In genomic region chr6:51881181-51881968, GRCm38 (mm10) we compare ENCODE assay signal across 8 mouse cellular contexts.
DNase-seq lines count a peak whose midpoint lies in the region; ATAC-seq and TF ChIP-seq lines count a peak whose summit lies in the region.

No protein-coding gene starts in this region.

- H3K27ac ChIP-seq in intestine, postnatal 0 days (ENCODE audit: low read depth, low read length) = 0 out of 2 replicates have a peak overlapping the region, but pooled peaks have one; percentile 21
- peak overlapping the region; percentile 55 for H3K27ac ChIP-seq in liver, postnatal 0 days (ENCODE audit: low read depth)
- peak overlapping the region; percentile 60 for H3K27ac ChIP-seq in stomach, embryonic 16.5 days (ENCODE audit: low read length)
- H3K27ac ChIP-seq in forebrain, postnatal 0 days (ENCODE audit: low read depth, low read length) = no peak overlapping the region
- H3K27ac ChIP-seq in midbrain, embryonic 14.5 days (replicated peaks; ENCODE audit: low read depth, low read length) = no peak overlapping the region

- H3K4me1 ChIP-seq in intestine, postnatal 0 days (replicated peaks; ENCODE audit: control insufficient read depth, insufficient read depth, low read length) = no peaks in the 10 kb centered on the region
- H3K4me1 ChIP-seq in liver, postnatal 0 days (ENCODE audit: insufficient read depth) = peaks cover 9% of the 10 kb centered on the region
- H3K4me1 ChIP-seq in stomach, embryonic 16.5 days (ENCODE audit: control insufficient read depth, insufficient read depth, low read length) = peaks cover 6% of the 10 kb centered on the region
- H3K4me1 ChIP-seq in forebrain, postnatal 0 days (ENCODE audit: insufficient read depth) = no peaks in the 10 kb centered on the region; the same call in 1 of the 2 replicates
- peaks cover 3% of the 10 kb centered on the region; the same call in 1 of the 2 replicates for H3K4me1 ChIP-seq in midbrain, embryonic 14.5 days (ENCODE audit: control insufficient read depth, insufficient read depth, low read length)

- no peaks in the 10 kb centered on the region for H3K27me3 ChIP-seq in intestine, postnatal 0 days (replicated peaks; ENCODE audit: control insufficient read depth, insufficient read depth, low read length)
- H3K27me3 ChIP-seq in liver, postnatal 0 days (ENCODE audit: insufficient read depth, low read length) = no peaks in the 10 kb centered on the region
- no peaks in the 10 kb centered on the region for H3K27me3 ChIP-seq in stomach, embryonic 16.5 days (ENCODE audit: control insufficient read depth, insufficient read depth, low read length)
- no peaks in the 10 kb centered on the region; the same call in 1 of the 2 replicates for H3K27me3 ChIP-seq in forebrain, postnatal 0 days (ENCODE audit: insufficient read depth, low read length)
- 0 out of 2 replicates have a peak, but pooled peaks cover 5% of the 10 kb centered on the region for H3K27me3 ChIP-seq in midbrain, embryonic 14.5 days (ENCODE audit: control insufficient read depth, insufficient read depth, low read length)

- DNase-seq in urinary bladder, postnatal 14 days (ENCODE audit: low spot score) = peak; percentile 13
- DNase-seq in urinary bladder, postnatal 10 days (ENCODE audit: low spot score) = no peak
- peak; percentile 27 for DNase-seq in liver, postnatal 0 days
- DNase-seq in forebrain, postnatal 0 days = no peak
- no peak for DNase-seq in midbrain, embryonic 14.5 days
- no peak for DNase-seq in cerebellum, adult 8-10 months

- no peak overlapping the region for H3K4me3 ChIP-seq in intestine, postnatal 0 days (ENCODE audit: low read depth, low read length)
- no peak overlapping the region for H3K4me3 ChIP-seq in liver, postnatal 0 days (ENCODE audit: low read depth, low read length)
- H3K4me3 ChIP-seq in stomach, embryonic 16.5 days (replicated peaks; ENCODE audit: low read length) = no peak overlapping the region
- H3K4me3 ChIP-seq in forebrain, postnatal 0 days (ENCODE audit: low read depth, low read length) = no peak overlapping the region
- H3K4me3 ChIP-seq in midbrain, embryonic 14.5 days (replicated peaks; ENCODE audit: low read depth, low read length) = no peak overlapping the region

- TF ChIP-seq CTCF in intestine, postnatal 0 days (IDR thresholded peaks at IDR 0.05; ENCODE audit: low read depth) = no peak
- no peak for TF ChIP-seq CTCF in liver, postnatal 0 days (IDR thresholded peaks at IDR 0.05; ENCODE audit: low read depth)
- TF ChIP-seq CTCF in forebrain, postnatal 0 days (IDR thresholded peaks at IDR 0.05; ENCODE audit: low read depth) = no peak

- H3K9ac ChIP-seq in intestine, postnatal 0 days (ENCODE audit: low read depth, low read length) = no peak overlapping the region
- H3K9ac ChIP-seq in liver, postnatal 0 days (replicated peaks) = no peak overlapping the region
- H3K9ac ChIP-seq in stomach, embryonic 16.5 days (ENCODE audit: low read length) = no peak overlapping the region
- no peak overlapping the region for H3K9ac ChIP-seq in forebrain, postnatal 0 days
- H3K9ac ChIP-seq in midbrain, embryonic 14.5 days (replicated peaks; ENCODE audit: low read length) = no peak overlapping the region

- WGBS in intestine, postnatal 0 days = 41% methylated on average over 13 of the region's 13 CpGs
- 36% methylated on average over 13 of the region's 13 CpGs for WGBS in liver, postnatal 0 days (ENCODE audit: insufficient replicate concordance)
- WGBS in stomach, embryonic 16.5 days = 27% methylated on average over 13 of the region's 13 CpGs
- 66% methylated on average over 13 of the region's 13 CpGs for WGBS in forebrain, postnatal 0 days
- WGBS in midbrain, embryonic 14.5 days = 72% methylated on average over 13 of the region's 13 CpGs

- no peaks in the 10 kb centered on the region for H3K36me3 ChIP-seq in intestine, postnatal 0 days (ENCODE audit: control insufficient read depth, insufficient read depth)
- no peaks in the 10 kb centered on the region for H3K36me3 ChIP-seq in liver, postnatal 0 days (replicated peaks; ENCODE audit: insufficient read depth, low read length)
- no peaks in the 10 kb centered on the region for H3K36me3 ChIP-seq in stomach, embryonic 16.5 days (ENCODE audit: control insufficient read depth, insufficient read depth, low read length)
- no peaks in the 10 kb centered on the region for H3K36me3 ChIP-seq in forebrain, postnatal 0 days (ENCODE audit: insufficient read depth)
- no peaks in the 10 kb centered on the region for H3K36me3 ChIP-seq in midbrain, embryonic 14.5 days (ENCODE audit: control insufficient read depth, insufficient read depth, low read length)

- H3K9me3 ChIP-seq in intestine, postnatal 0 days (ENCODE audit: control insufficient read depth) = no peaks in the 10 kb centered on the region
- no peaks in the 10 kb centered on the region for H3K9me3 ChIP-seq in liver, postnatal 0 days (ENCODE audit: low read length)
- H3K9me3 ChIP-seq in stomach, embryonic 16.5 days (replicated peaks; ENCODE audit: control insufficient read depth, low read length) = no peaks in the 10 kb centered on the region
- H3K9me3 ChIP-seq in forebrain, postnatal 0 days (ENCODE audit: low read length) = no peaks in the 10 kb centered on the region
- no peaks in the 10 kb centered on the region for H3K9me3 ChIP-seq in midbrain, embryonic 14.5 days (ENCODE audit: control insufficient read depth, low read length)

- peak; percentile 26; the same call in 1 of the 2 replicates for TF ChIP-seq EP300 in liver, postnatal 0 days (IDR thresholded peaks at IDR 0.05; ENCODE audit: low read depth)

- no peak for ATAC-seq in intestine, postnatal 0 days
- ATAC-seq in liver, postnatal 0 days = peak; percentile 64
- peak; percentile 59 for ATAC-seq in stomach, embryonic 16.5 days (ENCODE audit: insufficient read depth, low FRiP score)
- no peak for ATAC-seq in forebrain, postnatal 0 days
- ATAC-seq in midbrain, embryonic 14.5 days (ENCODE audit: low FRiP score, low TSS enrichment) = no peak

- H3K4me2 ChIP-seq in intestine, postnatal 0 days (replicated peaks; ENCODE audit: low read depth) = peak overlapping the region; percentile 3
- H3K4me2 ChIP-seq in liver, postnatal 0 days (ENCODE audit: low read depth, low read length) = peak overlapping the region; percentile 46
- H3K4me2 ChIP-seq in stomach, embryonic 16.5 days (ENCODE audit: low read depth, low read length) = peak overlapping the region; percentile 16
- no peak overlapping the region for H3K4me2 ChIP-seq in forebrain, postnatal 0 days (ENCODE audit: low read depth)
- H3K4me2 ChIP-seq in midbrain, embryonic 14.5 days (ENCODE audit: low read length) = no peak overlapping the region

Comparison
In these comparisons a context has a peak if more than half of its experiments do, and no peak if none do; other contexts are left out.
1. DNase-seq: peak in urinary bladder, postnatal 14 days (single experiment) and liver, postnatal 0 days (single experiment); none in urinary bladder, postnatal 10 days (single experiment), forebrain, postnatal 0 days (single experiment), midbrain, embryonic 14.5 days (single experiment) and cerebellum, adult 8-10 months (single experiment).
2. ATAC-seq: peak in liver, postnatal 0 days (single experiment) and stomach, embryonic 16.5 days (single experiment); none in intestine, postnatal 0 days (single experiment), forebrain, postnatal 0 days (single experiment) and midbrain, embryonic 14.5 days (single experiment).
3. H3K27ac ChIP-seq: peak in intestine, postnatal 0 days (single experiment), liver, postnatal 0 days (single experiment) and stomach, embryonic 16.5 days (single experiment); none in forebrain, postnatal 0 days (single experiment) and midbrain, embryonic 14.5 days (single experiment).
4. H3K4me2 ChIP-seq: peak in intestine, postnatal 0 days (single experiment), liver, postnatal 0 days (single experiment) and stomach, embryonic 16.5 days (single experiment); none in forebrain, postnatal 0 days (single experiment) and midbrain, embryonic 14.5 days (single experiment).